Mouse (Mus musculus) MEL (cell line): ENCODE data around the gene Smoc1. TPM values are rescaled to one million over a fixed set of nuclear protein-coding genes. Genes with fewer than 3 reads are reported as not detected.

Source experiments
- DNase-seq: peaks from one replicate; pipeline ENCODE4 v3.0.0; 2011; ENCODE audit warnings: low read depth, low spot score
- H3K27ac ChIP-seq: 2 replicates; pipeline ENCODE4 v1.5.1; 2012; ENCODE audit warnings: low read depth, mild to moderate bottlenecking, control low read depth, low read length, moderate library complexity; ENCODE audit not compliant: control insufficient read depth
- H3K27me3 ChIP-seq, 2 experiments: fragments of 150-350 bp in 1 of 2; sonication (generic) in 1 of 2; 2 replicates each; pipeline ENCODE4 v1.6.1; 2012; ENCODE audit warnings: low read length in 2 of 2, mild to moderate bottlenecking in 2 of 2, improper control_type of control experiment in 1 of 2, moderate library complexity in 1 of 2; ENCODE audit not compliant: insufficient read depth in 2 of 2, control insufficient read depth in 1 of 2
- H3K36me3 ChIP-seq, 2 experiments: 2 replicates each; pipeline ENCODE4 v1.6.1; 2012 to 2014; ENCODE audit warnings: low read length in 2 of 2, improper control_type of control experiment in 1 of 2, inconsistent platforms in 1 of 2, mild to moderate bottlenecking in 1 of 2; ENCODE audit not compliant: insufficient read depth in 2 of 2, control insufficient read depth in 1 of 2
- H3K4me1 ChIP-seq, 2 experiments: fragments of 150-350 bp in 1 of 2; sonication (generic) in 1 of 2; 2 replicates each; pipeline ENCODE4 v1.6.1; 2012; ENCODE audit warnings: low read length in 2 of 2, improper control_type of control experiment in 1 of 2, mild to moderate bottlenecking in 1 of 2; ENCODE audit not compliant: insufficient read depth in 2 of 2, control insufficient read depth in 1 of 2
- H3K4me3 ChIP-seq, 2 experiments: fragments of 150-350 bp in 1 of 2; sonication (generic) in 1 of 2; 2 replicates each; pipeline ENCODE4 v1.5.1; 2012; ENCODE audit warnings: low read depth in 2 of 2, low read length in 2 of 2, mild to moderate bottlenecking in 2 of 2, moderate library complexity in 2 of 2, control low read depth in 1 of 2, improper control_type of control experiment in 1 of 2; ENCODE audit not compliant: control insufficient read depth in 1 of 2, insufficient read depth in 1 of 2
- H3K79me2 ChIP-seq: 2 replicates; pipeline ENCODE4 v1.6.1; 2012; ENCODE audit warnings: mild to moderate bottlenecking, low read length, moderate library complexity; ENCODE audit not compliant: control insufficient read depth, poor library complexity, insufficient read depth
- H3K9ac ChIP-seq: 2 replicates; pipeline ENCODE4 v1.6.1; 2012; ENCODE audit warnings: low read depth, mild to moderate bottlenecking, control low read depth, low read length, moderate library complexity; ENCODE audit not compliant: control insufficient read depth, poor library complexity, severe bottlenecking
- H3K9me3 ChIP-seq: fragments of 150-350 bp; sonication (generic); replicated peaks from 2 replicates; pipeline ENCODE4 v1.6.1; 2012; ENCODE audit warnings: mild to moderate bottlenecking, low read length, improper control_type of control experiment, moderate library complexity; ENCODE audit not compliant: insufficient read depth
- CHD1 ChIP-seq: IDR thresholded peaks from 2 replicates; pipeline ENCODE4 v1.6.1; 2012; ENCODE audit warnings: low read depth, mild to moderate bottlenecking, inconsistent platforms, low read length, improper control_type of control experiment
- CTCF ChIP-seq, 3 experiments: IDR thresholded peaks in 2 of 3; conservative IDR thresholded peaks in 1 of 3; 2 replicates each; pipeline ENCODE4 v1.5.1; 2011 to 2012; ENCODE audit warnings: low read length in 3 of 3, low read depth in 2 of 3, mild to moderate bottlenecking in 2 of 3, improper control_type of control experiment in 1 of 3, inconsistent platforms in 1 of 3, mixed read lengths in 1 of 3, moderate library complexity in 1 of 3; ENCODE audit not compliant: control insufficient read depth in 1 of 3, insufficient read depth in 1 of 3, poor library complexity in 1 of 3, severe bottlenecking in 1 of 3
- E2F4 ChIP-seq: IDR thresholded peaks from 2 replicates; pipeline ENCODE4 v1.6.1; 2011; ENCODE audit warnings: low read depth, low read length, improper control_type of control experiment, borderline replicate concordance
- ELF1 ChIP-seq: IDR thresholded peaks from 2 replicates; pipeline ENCODE4 v1.6.1; 2014; ENCODE audit warnings: low read depth, mild to moderate bottlenecking, inconsistent platforms, low read length, improper control_type of control experiment, moderate library complexity
- EP300 ChIP-seq, 2 experiments: IDR thresholded peaks; 2 replicates each; pipeline ENCODE4 v1.6.1; 2011; ENCODE audit warnings: improper control_type of control experiment in 2 of 2, low read length in 2 of 2, low read depth in 1 of 2, mild to moderate bottlenecking in 1 of 2
- ETS1 ChIP-seq: IDR thresholded peaks from 2 replicates; pipeline ENCODE4 v1.6.1; 2012; ENCODE audit warnings: low read depth, mild to moderate bottlenecking, inconsistent platforms, low read length, improper control_type of control experiment, moderate library complexity
- GABPA ChIP-seq: IDR thresholded peaks from 2 replicates; pipeline ENCODE4 v1.6.1; 2012; ENCODE audit warnings: low read depth, mild to moderate bottlenecking, inconsistent platforms, low read length, improper control_type of control experiment, moderate library complexity
- JUND ChIP-seq: IDR thresholded peaks from 2 replicates; pipeline ENCODE4 v1.6.1; 2011; ENCODE audit warnings: low read depth, mild to moderate bottlenecking, improper control_type of control experiment, low read length
- MXI1 ChIP-seq: IDR thresholded peaks from 2 replicates; pipeline ENCODE4 v1.6.1; 2011; ENCODE audit warnings: mild to moderate bottlenecking, low read depth, low read length, improper control_type of control experiment
- MYB ChIP-seq: IDR thresholded peaks from 2 replicates; pipeline ENCODE4 v1.6.1; 2011; ENCODE audit warnings: mild to moderate bottlenecking, low read depth, low read length, improper control_type of control experiment
- MYC ChIP-seq: IDR thresholded peaks from 2 replicates; pipeline ENCODE4 v1.6.1; 2011; ENCODE audit warnings: low read depth, mild to moderate bottlenecking, low read length, improper control_type of control experiment, moderate library complexity
- NELFE ChIP-seq: IDR thresholded peaks from 2 replicates; pipeline ENCODE4 v1.6.1; 2011; ENCODE audit warnings: low read depth, low read length, improper control_type of control experiment
- POLR2AphosphoS2 ChIP-seq: IDR thresholded peaks from 2 replicates; pipeline ENCODE4 v1.6.1; 2011; ENCODE audit warnings: low read length, improper control_type of control experiment
- SIN3A ChIP-seq: IDR thresholded peaks from 2 replicates; pipeline ENCODE4 v1.6.1; 2012; ENCODE audit warnings: low read length, improper control_type of control experiment, inconsistent platforms
- SMC3 ChIP-seq: IDR thresholded peaks from 2 replicates; pipeline ENCODE4 v1.6.1; 2011; ENCODE audit warnings: low read depth, low read length, improper control_type of control experiment
- TBP ChIP-seq: IDR thresholded peaks from 2 replicates; pipeline ENCODE4 v1.8.0; 2011; ENCODE audit warnings: low read depth, low read length, improper control_type of control experiment
- TCF12 ChIP-seq: IDR thresholded peaks from 2 replicates; pipeline ENCODE4 v1.6.1; 2014; ENCODE audit warnings: low read depth, mild to moderate bottlenecking, inconsistent platforms, low read length, improper control_type of control experiment, moderate library complexity
- UBTF ChIP-seq: IDR thresholded peaks from 2 replicates; pipeline ENCODE4 v1.6.1; 2012; ENCODE audit warnings: low read depth, mild to moderate bottlenecking, inconsistent platforms, low read length, improper control_type of control experiment, moderate library complexity, borderline replicate concordance; ENCODE audit not compliant: insufficient read depth
- ZC3H11A ChIP-seq: IDR thresholded peaks from 2 replicates; pipeline ENCODE4 v1.6.1; 2012; ENCODE audit warnings: low read depth, mild to moderate bottlenecking, inconsistent platforms, low read length, improper control_type of control experiment
- polyA plus RNA-seq, 2 experiments: library from polyadenylated mRNA; stranded (reverse) in 1 of 2; unstranded in 1 of 2; fragments of >175 nt in 1 of 2; fragments of >200 nt in 1 of 2; gene quantifications; 2 replicates each; pipeline versions ENCODE4 v1.2.1 to v1.2.4; 2012; ENCODE audit warnings: low replicate concordance in 2 of 2, low read depth in 1 of 2; ENCODE audit not compliant: insufficient read length in 2 of 2, insufficient read depth in 1 of 2, missing spikeins in 1 of 2
- total RNA-seq: library from RNA; depleted of rRNA; stranded (reverse); fragments of 300-350 nt; gene quantifications from 2 replicates; pipeline ENCODE4 v1.2.3, GENCODE M21; 2012

The Smoc1 gene
- total and polyA plus RNA-seq, 3 experiments = 18.8 to 23.3 TPM; not detected in 1

- no peaks in the 10 kb centered on the region; a peak in 1 of 4 replicates for H3K36me3 ChIP-seq
- H3K27me3 ChIP-seq = no peaks in the 10 kb centered on the region
- H3K9ac ChIP-seq = no peak overlapping the region
- TF ChIP-seq JUND (no peak), UBTF (no peak), SIN3A (no peak), POLR2AphosphoS2 (no peak), NELFE (no peak), MXI1 (no peak), CTCF (IDR thresholded peaks at IDR 0.05 in 2 of 3, conservative IDR thresholded peaks at IDR 0.05 in 1 of 3; ENCODE audit: control insufficient read depth in 1 of 3, insufficient read depth in 1 of 3, low read depth in 2 of 3, low read length in 3 of 3, poor library complexity in 1 of 3, severe bottlenecking in 1 of 3) (no peak), E2F4 (no peak), SMC3 (no peak), TCF12 (no peak), ZC3H11A (no peak), MYB (no peak), EP300 (IDR thresholded peaks at IDR 0.05; ENCODE audit: low read depth in 1 of 2, low read length in 2 of 2) (no peak), MYC (no peak), TBP (no peak)
- no peaks in the 10 kb centered on the region for H3K9me3 ChIP-seq
- H3K27ac ChIP-seq = no peak overlapping the region
- DNase-seq = no peak
- no peaks in the 10 kb centered on the region for H3K79me2 ChIP-seq
- no peaks in the 10 kb centered on the region for H3K4me1 ChIP-seq
- no peak overlapping the region for H3K4me3 ChIP-seq
These were observed 100.2 kb downstream of the Smoc1 start for GRCm38 (mm10) chr12:81126842-81127241.

- TF ChIP-seq ELF1 = no peak
- no peak for TF ChIP-seq MXI1
- TF ChIP-seq ETS1 = no peak
- TF ChIP-seq POLR2AphosphoS2 = no peak
- no peak for TF ChIP-seq CHD1
- TF ChIP-seq GABPA = no peak
- no peak for TF ChIP-seq ZC3H11A
- TF ChIP-seq JUND = no peak
- TF ChIP-seq TBP = no peak
- TF ChIP-seq, all 39 proteins: peak for 0
- Histone ChIP-seq H3K79me2 (no peaks in the 10 kb centered on the region), H3K9me3 (no peaks in the 10 kb centered on the region), H3K9ac (no peak overlapping the region), H3K4me3 (no peak overlapping the region), H3K4me1 (no peaks in the 10 kb centered on the region), H3K36me3 (no peaks in the 10 kb centered on the region; a peak in 1 of 4 replicates), H3K27me3 (no peaks in the 10 kb centered on the region), H3K27ac (no peak overlapping the region)
- DNase-seq = no peak
These were observed 102.1 kb downstream of the Smoc1 start for GRCm38 (mm10) chr12:81128693-81129092.
